Mouse (Mus musculus) CH12.LX (cell line): ENCODE results near the gene Ermp1. TPM values are rescaled to one million over a fixed set of nuclear protein-coding genes. Genes with fewer than 3 reads are reported as not detected.
"Not testable (repeated sequence)": the region's sequence is repeated elsewhere in the genome, so short reads cannot be mapped to it uniquely, and the experiment has no call there.

ENCODE experiments used
- DNase-seq: peaks from one replicate; pipeline ENCODE4 v3.0.0-alpha.2; 2013; ENCODE audit errors: extremely low read depth
- H3K27ac ChIP-seq: 2 replicates; pipeline ENCODE4 v1.5.1; 2012; ENCODE audit warnings: low read depth, mild to moderate bottlenecking, control low read depth, moderate library complexity; ENCODE audit not compliant: insufficient read depth
- H3K27me3 ChIP-seq: replicated peaks from 2 replicates; pipeline ENCODE3; 2012; ENCODE audit warnings: inconsistent platforms
- H3K36me3 ChIP-seq, 2 experiments: replicated peaks in 1 of 2; 2 replicates each; pipeline versions ENCODE3 to v1.6.1; 2012; ENCODE audit warnings: inconsistent platforms in 1 of 2, low read length in 1 of 2, mild to moderate bottlenecking in 1 of 2, mixed read lengths in 1 of 2, moderate library complexity in 1 of 2; ENCODE audit not compliant: control insufficient read depth in 1 of 2, insufficient read depth in 1 of 2
- H3K4me1 ChIP-seq, 2 experiments: 2 replicates each; pipeline ENCODE4 v1.6.1; 2012; ENCODE audit warnings: inconsistent platforms in 1 of 2, moderate library complexity in 1 of 2; ENCODE audit not compliant: insufficient read depth in 2 of 2, control insufficient read depth in 1 of 2
- H3K4me2 ChIP-seq: 2 replicates; pipeline ENCODE4 v1.6.1; 2012; ENCODE audit warnings: low read depth, mild to moderate bottlenecking, control low read depth; ENCODE audit not compliant: poor library complexity, insufficient read depth, severe bottlenecking
- H3K4me3 ChIP-seq, 3 experiments: fragments of 150-350 bp in 1 of 3; sonication (generic) in 1 of 3; replicated peaks in 1 of 3; 2 replicates each; pipeline versions ENCODE3 to v1.5.1; 2011 to 2012; ENCODE audit warnings: low read depth in 2 of 3, low read length in 2 of 3, mild to moderate bottlenecking in 2 of 3, moderate library complexity in 2 of 3, control low read depth in 1 of 3, improper control_type of control experiment in 1 of 3, inconsistent platforms in 1 of 3, mixed read lengths in 1 of 3; ENCODE audit not compliant: poor library complexity in 1 of 3
- H3K79me2 ChIP-seq: replicated peaks from 2 replicates; pipeline ENCODE4 v1.6.1; 2012; ENCODE audit warnings: mild to moderate bottlenecking, moderate library complexity; ENCODE audit not compliant: control insufficient read depth, poor library complexity, insufficient read depth, severe bottlenecking; ENCODE audit errors: extremely low read depth
- H3K9ac ChIP-seq: 2 replicates; pipeline ENCODE4 v1.6.1; 2012; ENCODE audit warnings: low read depth, mild to moderate bottlenecking, control low read depth, moderate library complexity; ENCODE audit not compliant: insufficient read depth
- H3K9me3 ChIP-seq: replicated peaks from 2 replicates; pipeline ENCODE3; 2012; ENCODE audit warnings: low read length, inconsistent platforms, mixed read lengths
- CHD1 ChIP-seq: IDR thresholded peaks from 2 replicates; pipeline ENCODE4 v1.6.1; 2012; ENCODE audit warnings: low read depth, low read length, improper control_type of control experiment, inconsistent platforms
- EP300 ChIP-seq: IDR thresholded peaks from 2 replicates; pipeline ENCODE4 v1.6.1; 2011; ENCODE audit warnings: low read length, improper control_type of control experiment
- MAZ ChIP-seq: IDR thresholded peaks from 2 replicates; pipeline ENCODE4 v1.6.1; 2012; ENCODE audit warnings: low read depth, mild to moderate bottlenecking, inconsistent platforms, low read length, improper control_type of control experiment, moderate library complexity
- NRF1 ChIP-seq: IDR thresholded peaks from 2 replicates; pipeline ENCODE4 v1.6.1; 2014; ENCODE audit warnings: low read depth, mild to moderate bottlenecking, inconsistent platforms, low read length, improper control_type of control experiment, moderate library complexity
- POLR2A ChIP-seq: IDR thresholded peaks from 2 replicates; pipeline ENCODE4 v1.6.1; 2011; ENCODE audit warnings: low read depth, mild to moderate bottlenecking, improper control_type of control experiment, low read length
- POLR2AphosphoS2 ChIP-seq: IDR thresholded peaks from 2 replicates; pipeline ENCODE4 v1.6.1; 2011; ENCODE audit warnings: low read depth, low read length, improper control_type of control experiment
- SMC3 ChIP-seq: IDR thresholded peaks from 2 replicates; pipeline ENCODE4 v1.6.1; 2011; ENCODE audit warnings: low read depth, low read length, improper control_type of control experiment
- TCF12 ChIP-seq: IDR thresholded peaks from 2 replicates; pipeline ENCODE4 v1.6.1; 2014; ENCODE audit warnings: low read depth, mild to moderate bottlenecking, inconsistent platforms, low read length, improper control_type of control experiment
- ZNF384 ChIP-seq: IDR thresholded peaks from 2 replicates; pipeline ENCODE4 v1.6.1; 2012; ENCODE audit warnings: low read depth, low read length, improper control_type of control experiment, inconsistent platforms
- dilution Hi-C: fragments of 300-500 bp; cut with MboI; formaldehyde crosslinking; loops from 2 replicates; pipeline ENCODE4 v1.14.3; 2020; ENCODE audit warnings: low sequenced_read_pairs; ENCODE audit not compliant: extremely low pct_unique_long_range_greater_than_20kb, extremely low pct_ligation_motif_present
- in situ Hi-C: fragments of 300-500 bp; cut with MboI; formaldehyde crosslinking; loops from 3 replicates; pipeline ENCODE4 v1.14.3; 2019; ENCODE audit warnings: low sequenced_read_pairs, low pct_ligation_motif_present, low pct_unique_long_range_greater_than_20kb, mixed read lengths
- polyA plus RNA-seq: library from polyadenylated mRNA; unstranded; fragments of >175 nt; gene quantifications from 2 replicates; pipeline ENCODE4 v1.2.1, GENCODE M21; 2012; ENCODE audit warnings: low read depth; ENCODE audit not compliant: insufficient read length
- total RNA-seq, 2 experiments: library from RNA; depleted of rRNA; stranded (reverse); fragments of 300-350 nt in 1 of 2; fragments of >200 nt in 1 of 2; gene quantifications; 2 replicates each; pipeline ENCODE4 v1.2.3; 2012 to 2014

Gene Ermp1
- total and polyA plus RNA-seq, 3 experiments, result 22.7 to 32.9 (median 27.6) TPM

DNA sequence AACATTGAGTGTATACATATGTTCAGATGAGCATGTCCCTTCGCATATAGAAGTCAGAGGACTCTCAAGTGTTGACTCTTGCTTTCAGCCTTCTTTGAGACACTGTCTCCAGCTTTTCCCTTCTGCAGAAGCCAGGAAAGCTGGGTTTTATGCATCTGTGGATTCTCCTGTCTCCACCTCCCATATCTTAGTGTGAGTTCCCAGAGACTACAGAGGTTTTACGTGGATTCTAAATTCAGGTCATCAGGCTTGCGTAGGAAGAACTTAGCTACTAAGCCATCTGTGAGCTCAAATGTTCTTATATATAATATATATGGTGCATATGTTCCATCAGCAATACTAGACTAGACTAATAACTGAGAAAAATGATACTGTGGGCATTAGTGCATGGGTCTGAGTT lies 51.9 kb downstream of the Ermp1 start:
- dilution Hi-C loops, result no loop called here
- DNase-seq, result no peak
- no peaks in the 10 kb centered on the region for H3K79me2 ChIP-seq
- H3K4me1 ChIP-seq, result no peaks in the 10 kb centered on the region
- H3K9ac ChIP-seq, result no peak overlapping the region
- no peak overlapping the region for H3K4me3 ChIP-seq
- H3K4me2 ChIP-seq, result no peak overlapping the region
- no peaks in the 10 kb centered on the region for H3K27me3 ChIP-seq
- H3K27ac ChIP-seq, result no peak overlapping the region
- H3K36me3 ChIP-seq, result peaks cover 32 to 76% of the 10 kb centered on the region in 2 experiments
- no peaks in the 10 kb centered on the region for H3K9me3 ChIP-seq
- no peak for TF ChIP-seq POLR2AphosphoS2
- TF ChIP-seq ZNF384, result no peak
- TF ChIP-seq POLR2A, result no peak
- TF ChIP-seq MAZ, result no peak
- no peak for TF ChIP-seq EP300
- TF ChIP-seq NRF1, result no peak
- TF ChIP-seq, all 38 proteins: peak for 0
- in situ Hi-C loops, result no loop called here

DNA sequence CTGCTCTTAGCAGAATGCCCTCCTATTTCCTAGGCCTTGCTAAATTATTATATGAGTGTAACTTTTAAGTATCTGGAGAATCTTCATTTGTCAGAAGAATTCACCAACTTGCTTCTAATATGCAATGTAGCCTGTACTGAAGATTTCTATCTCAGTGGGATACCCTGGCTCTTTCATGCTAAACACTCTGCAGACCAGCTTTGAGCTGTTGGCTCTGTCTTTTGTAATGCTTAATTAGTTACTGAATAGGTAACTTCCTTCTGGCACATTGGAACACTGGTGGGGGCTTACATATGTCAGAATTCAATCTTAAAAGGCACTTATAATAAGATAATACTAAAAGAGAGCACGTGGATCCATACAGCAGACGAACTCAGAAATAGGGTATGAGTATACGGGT lies 54.4 kb downstream of the Ermp1 start:
- H3K4me3 ChIP-seq, H3K27ac ChIP-seq, H3K4me2 ChIP-seq, H3K9me3 ChIP-seq, in situ Hi-C loops, H3K27me3 ChIP-seq, H3K79me2 ChIP-seq, dilution Hi-C loops, DNase-seq, H3K4me1 ChIP-seq, H3K9ac ChIP-seq: not testable (repeated sequence)
- H3K36me3 ChIP-seq, result peaks cover 26 to 58% of the 10 kb centered on the region in 2 experiments

DNA sequence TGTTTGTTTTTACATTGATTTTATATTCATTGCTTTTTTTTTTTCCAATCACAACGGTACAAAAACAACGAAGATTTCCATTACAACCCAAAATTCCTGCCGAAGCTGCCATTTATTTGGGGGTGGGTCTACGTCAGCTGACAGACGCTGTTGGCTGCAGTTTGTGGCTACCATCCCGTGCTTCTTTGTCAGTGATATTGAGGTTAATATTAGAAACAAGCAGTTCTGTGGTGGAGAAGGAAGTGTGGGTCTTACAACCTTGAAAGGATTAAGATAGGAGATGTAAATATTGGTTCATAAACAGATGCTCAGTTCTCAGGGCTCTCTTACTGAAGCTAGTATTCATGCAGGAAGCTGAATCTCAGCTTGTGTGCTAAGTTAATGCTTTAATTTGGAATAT lies 64.5 kb downstream of the Ermp1 start:
- H3K27me3 ChIP-seq, result no peaks in the 10 kb centered on the region
- H3K4me1 ChIP-seq, result no peaks in the 10 kb centered on the region
- in situ Hi-C loops (no loop called here), dilution Hi-C loops (no loop called here)
- no peak overlapping the region for H3K4me3 ChIP-seq
- H3K9ac ChIP-seq, result no peak overlapping the region
- no peaks in the 10 kb centered on the region for H3K9me3 ChIP-seq
- H3K27ac ChIP-seq, result no peak overlapping the region
- peaks cover 23 to 67% of the 10 kb centered on the region in 2 experiments for H3K36me3 ChIP-seq
- H3K4me2 ChIP-seq, result no peak overlapping the region
- H3K79me2 ChIP-seq, result no peaks in the 10 kb centered on the region
- DNase-seq, result no peak
- TF ChIP-seq TCF12, result no peak
- TF ChIP-seq CHD1, result no peak
- no peak for TF ChIP-seq SMC3
- TF ChIP-seq POLR2AphosphoS2, result no peak
